Mouse (Mus musculus) liver, embryonic 11.5 days (tissue): ENCODE measurements around the gene Hist1h2ap. TPM values are rescaled to one million over a fixed set of nuclear protein-coding genes. Genes with fewer than 3 reads are reported as not detected.
"Not testable (repeated sequence)": the region's sequence is repeated elsewhere in the genome, so short reads cannot be mapped to it uniquely, and the experiment has no call there.

Experiments used
- ATAC-seq: fragments of 200-750 bp; cut with Nextera tagmentation; replicated peaks from 2 replicates; pipeline ENCODE4 v1.8.0; 2017; ENCODE audit warnings: moderate number of reproducible peaks, mild to moderate bottlenecking, moderate TSS enrichment, moderate library complexity; ENCODE audit not compliant: low FRiP score
- DNase-seq: peaks from one replicate; pipeline ENCODE4 v3.0.0-alpha.2; 2017; ENCODE audit warnings: low spot score
- H3K27ac ChIP-seq: fragments of 300-500 bp; sonication (generic); 2 replicates; pipeline ENCODE4 v1.5.1; 2014; ENCODE audit warnings: mild to moderate bottlenecking, low read depth, low read length, control low read depth
- H3K27me3 ChIP-seq: fragments of 300-500 bp; sonication (generic); replicated peaks from 2 replicates; pipeline ENCODE4 v1.6.1; 2014; ENCODE audit warnings: low read length, mixed read lengths; ENCODE audit not compliant: control insufficient read depth, insufficient read depth
- H3K36me3 ChIP-seq: fragments of 300-500 bp; sonication (generic); 2 replicates; pipeline ENCODE4 v1.6.1; 2014; ENCODE audit warnings: mild to moderate bottlenecking, low read length, moderate library complexity, mixed read lengths; ENCODE audit not compliant: control insufficient read depth, insufficient read depth
- H3K4me1 ChIP-seq: fragments of 300-500 bp; sonication (generic); replicated peaks from 2 replicates; pipeline ENCODE4 v1.6.1; 2014; ENCODE audit warnings: low read length, mixed read lengths; ENCODE audit not compliant: control insufficient read depth, insufficient read depth
- H3K4me2 ChIP-seq: fragments of 300-500 bp; sonication (generic); 2 replicates; pipeline ENCODE4 v1.6.1; 2014; ENCODE audit warnings: mild to moderate bottlenecking, control low read depth, moderate library complexity
- H3K4me3 ChIP-seq: fragments of 300-500 bp; sonication (generic); 2 replicates; pipeline ENCODE4 v1.5.1; 2014; ENCODE audit warnings: low read depth, low read length, control low read depth
- H3K9ac ChIP-seq: fragments of 300-500 bp; sonication (generic); 2 replicates; pipeline ENCODE4 v1.6.1; 2014; ENCODE audit warnings: low read depth, low read length, control low read depth
- H3K9me3 ChIP-seq: fragments of 300-500 bp; sonication (generic); 2 replicates; pipeline ENCODE4 v1.6.1; 2016; ENCODE audit warnings: low read length, inconsistent platforms, mixed read lengths; ENCODE audit not compliant: control insufficient read depth
- WGBS: fragments of 180-500 bp; shearing (Covaris S2); extraction: QIAGEN DNeasy Blood & Tissue Kit; methylation state at CpG from one replicate; pipeline ENCODE4 v1.1.7; 2014; 5-methylcytosine and 5-hydroxymethylcytosine counted together
- polyA plus RNA-seq: library from polyadenylated mRNA; unstranded; fragments of >200 nt; fragmentation: Nextera tagmentation; extraction: Ambion mirVana; gene quantifications from 2 replicates; pipeline ENCODE4 v1.2.1, GENCODE M21; 2014

Hist1h2ap gene
- polyA plus RNA-seq, 1 experiment from 2014 or later = 5,033 TPM

GRCm38 (mm10) chr13:21820082-21820890 lies 13.0 kb downstream of the Hist1h2ap start:
- peak; percentile 49 for ATAC-seq
- not testable (repeated sequence) for H3K4me2 ChIP-seq, H3K9ac ChIP-seq, H3K27me3 ChIP-seq, H3K36me3 ChIP-seq, H3K4me3 ChIP-seq, H3K27ac ChIP-seq, H3K4me1 ChIP-seq, DNase-seq, H3K9me3 ChIP-seq
- 79% methylated on average over 6 of the region's 16 CpGs for WGBS

GRCm38 (mm10) chr13:21812092-21812491 lies 21.2 kb downstream of the Hist1h2ap start:
- not testable (repeated sequence) for H3K9me3 ChIP-seq, H3K4me3 ChIP-seq, H3K4me1 ChIP-seq, H3K9ac ChIP-seq, H3K36me3 ChIP-seq, DNase-seq, H3K27me3 ChIP-seq
- H3K4me2 ChIP-seq = peak overlapping the region; percentile 38; the same call in 1 of the 2 replicates
- H3K27ac ChIP-seq = peak overlapping the region; percentile 74
- ATAC-seq = peak; percentile 70
- under 1% methylated on average over 12 of the region's 14 CpGs for WGBS

GRCm38 (mm10) chr13:21811539-21811938 lies 21.8 kb downstream of the Hist1h2ap start, which contains the start of gene Hist1h4m:
Gene Hist1h4m, plus strand, starts transcription at chr13:21811746.
- H3K4me3 ChIP-seq, DNase-seq, H3K4me1 ChIP-seq, H3K9ac ChIP-seq, H3K9me3 ChIP-seq, H3K27me3 ChIP-seq, H3K36me3 ChIP-seq: not testable (repeated sequence)
- H3K27ac ChIP-seq = peak within 1 kb of the TSS; percentile 74
- WGBS = no CpG with 5 or more reads among the region's 24 CpGs
- peak within 1 kb of the TSS; percentile 38; the same call in 1 of the 2 replicates for H3K4me2 ChIP-seq
- peak; percentile 56 for ATAC-seq

GRCm38 (mm10) chr13:21811074-21811473 lies 22.2 kb downstream of the Hist1h2ap start:
- H3K4me2 ChIP-seq, DNase-seq, H3K27me3 ChIP-seq, H3K4me1 ChIP-seq, H3K9ac ChIP-seq, H3K9me3 ChIP-seq, H3K4me3 ChIP-seq, H3K27ac ChIP-seq, H3K36me3 ChIP-seq: not testable (repeated sequence)
- ATAC-seq = peak; percentile 35
- no CpG with 5 or more reads among the region's 8 CpGs for WGBS

GRCm38 (mm10) chr13:21810073-21810472 lies 23.2 kb downstream of the Hist1h2ap start, which contains the start of the genes Hist1h2bq and Hist1h2ao:
Gene Hist1h2bq, minus strand, starts transcription at chr13:21810197.
Gene Hist1h2ao, plus strand, starts transcription at chr13:21810465.
- not testable (repeated sequence) for H3K4me1 ChIP-seq, H3K27me3 ChIP-seq, H3K9ac ChIP-seq, H3K36me3 ChIP-seq, H3K4me3 ChIP-seq, H3K9me3 ChIP-seq, H3K4me2 ChIP-seq, H3K27ac ChIP-seq, DNase-seq
- WGBS = no CpG with 5 or more reads among the region's 23 CpGs
- ATAC-seq = peak; percentile 87

GRCm38 (mm10) chr13:21803058-21803457 lies 30.2 kb downstream of the Hist1h2ap start:
- H3K27ac ChIP-seq, H3K9ac ChIP-seq, H3K4me3 ChIP-seq, DNase-seq, H3K36me3 ChIP-seq, H3K4me1 ChIP-seq, H3K9me3 ChIP-seq, H3K27me3 ChIP-seq, H3K4me2 ChIP-seq: not testable (repeated sequence)
- ATAC-seq = peak; percentile 72; the same call in 1 of the 2 replicates
- WGBS = no CpG with 5 or more reads among the region's 4 CpGs

- not testable (repeated sequence) for H3K36me3 ChIP-seq, H3K4me2 ChIP-seq, H3K27ac ChIP-seq, DNase-seq, H3K4me3 ChIP-seq, H3K9me3 ChIP-seq, ATAC-seq, H3K27me3 ChIP-seq, H3K9ac ChIP-seq, H3K4me1 ChIP-seq
Observed at GRCm38 (mm10) chr13:21797163-21797562, 36.1 kb downstream of the Hist1h2ap start.

GRCm38 (mm10) chr13:21795584-21795983 lies 37.7 kb downstream of the Hist1h2ap start:
- H3K4me3 ChIP-seq = no peak overlapping the region
- no peak overlapping the region for H3K27ac ChIP-seq
- 88% methylated on average over 7 of the region's 7 CpGs for WGBS
- DNase-seq = no peak
- no peaks in the 10 kb centered on the region for H3K36me3 ChIP-seq
- H3K27me3 ChIP-seq = no peaks in the 10 kb centered on the region
- H3K9me3 ChIP-seq = no peaks in the 10 kb centered on the region
- H3K4me1 ChIP-seq = no peaks in the 10 kb centered on the region; the same call in 1 of the 2 replicates
- no peak overlapping the region for H3K9ac ChIP-seq
- ATAC-seq = no peak
- no peak overlapping the region for H3K4me2 ChIP-seq
